Mouse (Mus musculus) heart, embryonic 10.5 days (tissue): ENCODE results near the gene Slc22a8. TPM values are rescaled to one million over a fixed set of nuclear protein-coding genes. Genes with fewer than 3 reads are reported as not detected.

Experiments
- DNase-seq: peaks from one replicate; pipeline ENCODE4 v3.0.0-alpha.2; 2017; ENCODE audit warnings: low spot score
- H3K27ac ChIP-seq: fragments of 300-500 bp; sonication (generic); 2 replicates; pipeline ENCODE4 v1.5.1; 2016; ENCODE audit warnings: mild to moderate bottlenecking
- H3K27me3 ChIP-seq: fragments of 300-500 bp; sonication (generic); 2 replicates; pipeline ENCODE4 v1.6.1; 2016; ENCODE audit warnings: mild to moderate bottlenecking; ENCODE audit not compliant: poor library complexity, insufficient read depth, severe bottlenecking
- H3K36me3 ChIP-seq: fragments of 300-500 bp; sonication (generic); 2 replicates; pipeline ENCODE4 v1.6.1; 2016; ENCODE audit warnings: mild to moderate bottlenecking, moderate library complexity
- H3K4me1 ChIP-seq: fragments of 300-500 bp; sonication (generic); 2 replicates; pipeline ENCODE4 v1.6.1; 2016; ENCODE audit warnings: mild to moderate bottlenecking
- H3K4me3 ChIP-seq: fragments of 300-500 bp; sonication (generic); 2 replicates; pipeline ENCODE4 v1.5.1; 2016; ENCODE audit warnings: mild to moderate bottlenecking, moderate library complexity
- H3K9me3 ChIP-seq: fragments of 300-500 bp; sonication (generic); 2 replicates; pipeline ENCODE4 v1.6.1; 2016; ENCODE audit warnings: mild to moderate bottlenecking, moderate library complexity
- WGBS: fragments of 180-500 bp; shearing (Covaris S2); methylation state at CpG from one replicate; pipeline ENCODE4 v1.1.7; 2016; 5-methylcytosine and 5-hydroxymethylcytosine counted together
- polyA plus RNA-seq: library from polyadenylated mRNA; unstranded; fragments of >200 nt; fragmentation: Nextera tagmentation; extraction: Ambion mirVana; gene quantifications from 2 replicates; pipeline ENCODE4 v1.2.1, GENCODE M21; 2016

Slc22a8 gene
- polyA plus RNA-seq, 1 experiment from 2014 or later = 0.48 TPM

DNA sequence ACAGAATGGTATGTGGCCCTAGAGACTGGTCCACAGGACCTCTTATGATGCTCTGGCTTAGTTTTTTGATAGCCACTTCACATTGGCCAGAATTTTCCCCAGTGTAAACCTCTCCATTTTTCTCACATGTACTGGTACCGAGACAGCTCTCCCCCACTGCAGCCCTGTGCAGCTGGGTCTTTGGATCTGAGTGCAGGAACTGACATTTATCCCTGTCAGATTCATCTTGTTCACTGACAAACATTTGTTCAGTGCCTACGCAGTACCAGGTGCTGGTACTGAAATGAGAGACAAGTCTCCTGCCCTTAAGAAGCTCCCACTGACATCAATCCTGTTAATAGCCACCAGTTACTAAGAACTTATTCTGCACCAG, 12.1 kb upstream of the Slc22a8 start:
- peak overlapping the region; percentile 56 for H3K4me3 ChIP-seq
- peaks cover 5% of the 10 kb centered on the region; the same call in 1 of the 2 replicates for H3K4me1 ChIP-seq
- no peaks in the 10 kb centered on the region for H3K9me3 ChIP-seq
- DNase-seq = no peak
- peak overlapping the region; percentile 76 for H3K27ac ChIP-seq
- WGBS = 64% methylated on average over 2 of the region's 2 CpGs
- no peaks in the 10 kb centered on the region for H3K36me3 ChIP-seq
- H3K27me3 ChIP-seq = 0 out of 2 replicates have a peak, but pooled peaks cover 5% of the 10 kb centered on the region

DNA sequence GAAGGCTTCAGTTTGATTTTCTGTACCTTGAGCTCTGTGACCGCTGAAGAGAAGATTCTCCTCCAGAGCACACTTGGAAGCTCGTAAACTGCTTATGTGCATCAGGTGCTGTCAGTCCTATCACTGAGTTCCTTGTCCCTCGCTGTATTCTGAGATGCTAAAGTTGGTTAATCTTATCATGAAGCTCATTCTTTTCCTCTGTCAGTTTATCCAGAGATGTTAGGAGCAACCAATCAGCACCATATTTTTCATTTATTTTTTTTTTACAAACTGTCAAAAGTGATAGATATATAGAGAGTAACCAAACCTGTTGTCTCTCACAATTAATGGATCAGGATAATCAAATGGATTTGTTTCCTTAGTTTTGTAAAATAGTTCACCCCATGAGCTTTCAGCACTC, 5.8 kb upstream of the Slc22a8 start:
- no peaks in the 10 kb centered on the region for H3K9me3 ChIP-seq
- no peak for DNase-seq
- no peaks in the 10 kb centered on the region for H3K4me1 ChIP-seq
- 63% methylated on average over 3 of the region's 3 CpGs for WGBS
- no peak overlapping the region for H3K27ac ChIP-seq
- no peaks in the 10 kb centered on the region for H3K36me3 ChIP-seq
- no peaks in the 10 kb centered on the region for H3K27me3 ChIP-seq
- H3K4me3 ChIP-seq = no peak overlapping the region

DNA sequence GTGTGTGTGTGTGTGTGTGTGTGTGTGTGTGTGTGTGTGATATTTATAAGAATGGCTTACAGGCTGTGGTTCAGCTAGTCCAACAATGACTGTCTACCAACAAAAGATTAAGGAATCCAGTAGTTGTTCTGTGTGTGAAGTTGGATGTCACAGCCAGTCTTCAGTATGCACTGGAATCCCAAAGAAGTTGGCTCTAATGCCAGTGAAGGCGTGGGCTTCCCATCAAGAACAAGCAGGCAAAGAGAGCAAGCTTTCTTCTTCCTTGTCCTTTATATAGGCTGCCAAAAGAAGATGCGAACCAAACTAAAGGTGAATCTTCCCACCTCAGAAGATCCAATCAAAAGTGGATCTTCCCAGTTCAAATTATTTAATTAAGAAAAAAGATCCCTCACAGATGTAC, 5.2 kb upstream of the Slc22a8 start:
- no peak for DNase-seq
- Histone ChIP-seq H3K36me3 (no peaks in the 10 kb centered on the region), H3K9me3 (no peaks in the 10 kb centered on the region), H3K27me3 (no peaks in the 10 kb centered on the region), H3K4me3 (no peak overlapping the region), H3K27ac (no peak overlapping the region), H3K4me1 (no peaks in the 10 kb centered on the region)
- WGBS = 84% methylated on average over 2 of the region's 2 CpGs

DNA sequence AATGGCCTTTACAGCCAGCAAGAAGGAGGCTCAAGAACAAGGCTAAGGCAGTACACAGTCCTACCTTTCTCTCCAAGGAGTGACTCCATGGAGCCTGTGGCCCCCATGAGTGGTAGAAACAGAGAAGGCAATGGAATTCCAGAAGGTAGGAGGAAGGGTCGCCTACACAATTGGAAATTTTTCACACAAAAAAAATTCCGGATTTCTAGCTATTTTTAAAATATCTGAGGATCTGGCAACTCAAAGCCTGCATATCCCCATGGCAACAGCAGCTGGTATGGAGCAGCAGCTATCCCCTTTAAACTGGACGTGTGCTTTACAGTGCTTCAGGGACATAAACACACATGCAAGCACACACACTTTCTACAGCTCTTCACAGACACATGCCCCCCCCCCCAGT, 4.7 kb upstream of the Slc22a8 start:
- peaks cover 4% of the 10 kb centered on the region; the same call in 1 of the 2 replicates for H3K4me1 ChIP-seq
- no peaks in the 10 kb centered on the region for H3K27me3 ChIP-seq
- H3K4me3 ChIP-seq = no peak overlapping the region
- H3K27ac ChIP-seq = no peak overlapping the region
- WGBS = 51% methylated on average over 3 of the region's 3 CpGs
- no peaks in the 10 kb centered on the region for H3K36me3 ChIP-seq
- no peak for DNase-seq
- no peaks in the 10 kb centered on the region for H3K9me3 ChIP-seq

DNA sequence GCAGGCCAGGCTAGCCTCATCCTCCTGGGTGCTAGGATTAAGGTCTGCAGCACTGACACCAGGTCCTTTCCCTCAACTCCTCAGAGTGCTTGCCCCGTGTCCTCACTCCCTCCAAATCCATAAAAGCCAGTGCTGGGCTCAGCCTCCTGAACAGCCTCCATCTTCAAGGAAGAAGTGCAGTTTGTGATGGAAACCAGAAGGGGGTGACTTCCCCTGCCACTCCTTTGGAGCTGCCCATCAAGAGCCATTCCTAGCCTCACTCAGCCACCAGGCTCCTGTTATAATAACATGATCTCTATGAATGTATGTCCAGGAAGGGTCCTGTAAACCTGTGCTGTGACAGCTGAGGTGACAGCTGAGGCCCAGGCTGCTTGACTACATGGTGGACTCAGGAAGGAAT, 3.7 kb upstream of the Slc22a8 start:
- WGBS = 68% methylated on average over 1 of the region's 1 CpGs
- H3K9me3 ChIP-seq = no peaks in the 10 kb centered on the region
- no peaks in the 10 kb centered on the region for H3K27me3 ChIP-seq
- no peak for DNase-seq
- no peaks in the 10 kb centered on the region for H3K36me3 ChIP-seq
- H3K4me3 ChIP-seq = no peak overlapping the region
- peaks cover 12% of the 10 kb centered on the region; the same call in 1 of the 2 replicates for H3K4me1 ChIP-seq
- H3K27ac ChIP-seq = no peak overlapping the region

DNA sequence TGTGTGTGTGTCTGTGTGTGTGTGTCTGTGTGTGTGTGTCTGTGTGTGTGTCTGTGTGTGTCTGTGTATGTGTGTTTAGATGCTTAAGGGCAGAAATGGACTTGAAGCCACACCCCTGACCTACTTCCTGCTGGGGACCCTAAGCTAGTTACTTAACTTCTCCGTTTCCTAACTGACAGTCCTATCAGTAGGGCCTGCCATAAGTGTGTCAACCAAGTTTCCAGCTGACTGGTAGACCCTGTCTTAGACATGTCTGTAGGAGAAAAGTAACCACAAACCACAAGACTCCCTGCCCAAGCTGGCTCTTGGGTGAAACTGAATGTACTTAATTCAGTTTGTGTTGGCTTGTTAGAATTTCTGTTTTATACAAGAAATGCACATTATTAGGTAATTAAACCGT, 1.1 kb downstream of the Slc22a8 start:
- DNase-seq = no peak
- no peak overlapping the region for H3K27ac ChIP-seq
- no peaks in the 10 kb centered on the region for H3K27me3 ChIP-seq
- peaks cover 39% of the 10 kb centered on the region for H3K4me1 ChIP-seq
- no peak overlapping the region for H3K4me3 ChIP-seq
- no peaks in the 10 kb centered on the region for H3K36me3 ChIP-seq
- 56% methylated on average over 2 of the region's 2 CpGs for WGBS
- no peaks in the 10 kb centered on the region for H3K9me3 ChIP-seq

DNA sequence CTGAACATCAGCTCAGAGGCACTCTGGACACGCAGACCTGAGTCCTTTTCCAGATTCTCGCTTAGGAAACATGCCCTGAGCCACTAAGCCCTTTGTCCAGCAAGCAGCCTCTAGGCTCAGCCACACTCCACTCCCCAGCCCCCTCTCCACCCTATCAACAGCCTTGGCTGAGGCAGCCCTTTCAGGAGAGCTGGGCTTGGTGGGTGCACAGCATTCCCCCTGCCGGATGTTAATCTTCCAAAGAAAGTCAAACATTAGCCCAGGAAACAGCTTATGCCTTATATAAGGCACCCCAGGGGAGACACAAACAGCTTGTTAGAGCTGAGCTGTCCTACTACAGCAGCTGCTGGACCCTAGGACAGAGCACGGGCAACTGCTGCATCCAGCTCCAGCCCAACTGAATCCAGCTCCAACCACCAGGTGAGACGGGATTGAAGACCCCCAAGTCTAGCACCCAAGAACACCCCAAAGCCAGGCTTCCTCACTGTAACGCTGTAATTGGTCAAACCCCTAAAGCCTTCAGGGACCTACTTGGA, 1.9 kb downstream of the Slc22a8 start:
- Histone ChIP-seq H3K4me1 (peaks cover 39% of the 10 kb centered on the region), H3K9me3 (no peaks in the 10 kb centered on the region), H3K4me3 (no peak overlapping the region), H3K27ac (peak overlapping the region; percentile 17; the same call in 1 of the 2 replicates), H3K27me3 (no peaks in the 10 kb centered on the region), H3K36me3 (no peaks in the 10 kb centered on the region)
- no peak for DNase-seq
- WGBS = 56% methylated on average over 6 of the region's 6 CpGs

DNA sequence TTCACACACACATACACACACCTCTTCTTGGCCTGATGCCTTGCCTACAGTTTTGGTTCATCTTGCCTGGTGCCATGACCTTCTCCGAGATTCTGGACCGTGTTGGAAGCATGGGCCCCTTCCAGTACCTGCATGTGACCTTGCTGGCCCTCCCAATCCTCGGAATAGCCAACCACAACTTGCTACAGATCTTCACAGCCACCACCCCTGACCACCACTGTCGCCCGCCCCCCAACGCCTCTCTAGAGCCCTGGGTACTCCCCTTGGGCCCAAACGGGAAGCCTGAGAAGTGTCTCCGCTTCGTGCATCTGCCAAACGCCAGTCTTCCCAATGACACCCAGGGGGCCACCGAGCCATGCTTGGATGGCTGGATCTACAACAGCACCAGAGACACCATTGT, 2.8 kb downstream of the Slc22a8 start:
- peak overlapping the region; percentile 72; the same call in 1 of the 2 replicates for H3K27ac ChIP-seq
- H3K4me1 ChIP-seq = peaks cover 39% of the 10 kb centered on the region
- H3K27me3 ChIP-seq = no peaks in the 10 kb centered on the region
- no peaks in the 10 kb centered on the region for H3K9me3 ChIP-seq
- H3K36me3 ChIP-seq = no peaks in the 10 kb centered on the region
- DNase-seq = no peak
- H3K4me3 ChIP-seq = no peak overlapping the region
- 80% methylated on average over 11 of the region's 11 CpGs for WGBS

DNA sequence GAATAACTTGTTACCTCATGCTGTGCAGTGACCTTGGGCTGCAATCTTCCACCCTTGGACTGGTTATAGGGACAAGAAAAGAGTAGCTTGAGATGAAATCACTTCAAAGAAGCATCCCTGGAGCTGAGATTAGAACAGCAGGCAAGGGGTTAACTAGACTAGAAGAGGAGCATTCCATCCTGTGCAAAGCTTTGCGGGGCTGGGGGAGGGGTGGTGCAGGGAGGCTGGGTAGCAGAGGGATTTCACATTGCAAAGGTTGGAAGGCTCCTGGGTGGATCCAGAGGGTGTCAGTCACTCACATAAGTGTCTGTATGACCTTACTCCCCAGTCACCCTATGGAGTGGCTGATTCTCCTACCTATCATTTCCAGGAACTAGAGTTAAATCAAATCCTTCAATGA, 3.5 kb downstream of the Slc22a8 start:
- Histone ChIP-seq H3K4me3 (no peak overlapping the region), H3K4me1 (peaks cover 39% of the 10 kb centered on the region), H3K27me3 (no peaks in the 10 kb centered on the region), H3K36me3 (no peaks in the 10 kb centered on the region), H3K9me3 (no peaks in the 10 kb centered on the region), H3K27ac (peak overlapping the region; percentile 72)
- WGBS = 4% methylated on average over 1 of the region's 1 CpGs
- DNase-seq = no peak

DNA sequence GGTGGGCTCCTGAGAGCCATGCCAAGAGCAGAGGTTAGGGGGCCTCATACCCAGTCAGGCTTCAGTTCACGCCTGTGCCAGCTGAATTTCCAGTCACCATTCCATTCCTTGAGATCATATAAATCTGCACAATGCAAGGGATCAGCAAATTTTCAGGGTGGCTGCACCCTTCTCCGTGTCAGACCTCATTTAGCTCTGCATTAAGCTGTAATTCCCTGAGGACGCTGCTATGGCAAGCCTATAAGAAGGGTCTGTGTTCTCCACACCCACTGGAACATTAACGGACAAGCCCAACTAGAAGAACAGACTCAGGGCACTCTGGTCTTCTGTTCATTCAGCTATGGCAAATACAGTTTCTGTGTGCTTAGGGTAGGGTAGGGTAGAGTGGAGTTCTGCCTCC, 6.2 kb downstream of the Slc22a8 start:
- H3K36me3 ChIP-seq = no peaks in the 10 kb centered on the region
- no peak overlapping the region for H3K4me3 ChIP-seq
- H3K27ac ChIP-seq = 0 out of 2 replicates have a peak overlapping the region, but pooled peaks have one; percentile 44
- peaks cover 44% of the 10 kb centered on the region for H3K4me1 ChIP-seq
- WGBS = 79% methylated on average over 4 of the region's 4 CpGs
- DNase-seq = no peak
- no peaks in the 10 kb centered on the region for H3K9me3 ChIP-seq
- H3K27me3 ChIP-seq = no peaks in the 10 kb centered on the region

DNA sequence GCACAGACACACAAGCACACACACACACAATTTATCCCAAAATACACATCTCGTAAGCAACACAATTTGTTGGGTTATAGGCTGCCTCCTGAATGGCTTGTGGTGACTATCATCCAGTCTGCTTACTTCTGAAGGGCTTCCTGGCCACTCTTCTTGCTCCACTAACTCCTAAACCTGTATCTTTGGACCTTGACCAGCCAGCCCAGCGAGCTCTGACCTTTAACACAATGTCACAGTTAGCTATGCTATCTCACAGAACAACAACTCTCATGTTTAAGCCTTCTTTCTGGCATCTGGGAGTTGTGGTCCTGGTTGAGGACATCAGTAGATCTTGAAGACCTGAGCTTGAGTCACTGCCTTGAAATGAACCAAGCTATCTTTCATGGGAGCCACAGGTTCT, 8.2 kb downstream of the Slc22a8 start:
- no peak overlapping the region for H3K4me3 ChIP-seq
- DNase-seq = no peak
- 0 out of 2 replicates have a peak overlapping the region, but pooled peaks have one; percentile 11 for H3K27ac ChIP-seq
- 77% methylated on average over 2 of the region's 2 CpGs for WGBS
- no peaks in the 10 kb centered on the region for H3K9me3 ChIP-seq
- peaks cover 32% of the 10 kb centered on the region for H3K4me1 ChIP-seq
- no peaks in the 10 kb centered on the region for H3K36me3 ChIP-seq
- H3K27me3 ChIP-seq = no peaks in the 10 kb centered on the region

DNA sequence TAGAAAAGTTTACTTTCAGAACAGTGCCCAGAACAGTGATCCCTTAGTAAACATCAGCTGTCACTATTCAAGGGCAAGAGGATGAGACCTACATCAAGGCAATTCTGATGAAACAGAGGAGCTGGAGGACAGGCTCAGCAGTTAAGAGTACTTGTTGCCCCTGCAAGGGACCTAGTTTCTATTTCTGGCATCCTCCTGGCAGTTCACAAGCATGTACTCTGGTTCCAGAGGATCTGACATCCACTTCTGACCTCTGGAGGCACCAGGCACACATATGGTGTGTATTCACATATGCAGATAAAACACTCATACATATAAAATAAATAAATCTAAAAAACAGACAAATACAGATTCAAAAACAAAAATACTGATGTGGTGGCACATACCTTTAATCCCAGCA, 10.9 kb downstream of the Slc22a8 start:
- H3K27ac ChIP-seq = peak overlapping the region; percentile 75
- H3K27me3 ChIP-seq = no peaks in the 10 kb centered on the region
- H3K36me3 ChIP-seq = no peaks in the 10 kb centered on the region
- H3K4me1 ChIP-seq = peaks cover 23% of the 10 kb centered on the region
- no peak for DNase-seq
- no peak overlapping the region for H3K4me3 ChIP-seq
- H3K9me3 ChIP-seq = no peaks in the 10 kb centered on the region

DNA sequence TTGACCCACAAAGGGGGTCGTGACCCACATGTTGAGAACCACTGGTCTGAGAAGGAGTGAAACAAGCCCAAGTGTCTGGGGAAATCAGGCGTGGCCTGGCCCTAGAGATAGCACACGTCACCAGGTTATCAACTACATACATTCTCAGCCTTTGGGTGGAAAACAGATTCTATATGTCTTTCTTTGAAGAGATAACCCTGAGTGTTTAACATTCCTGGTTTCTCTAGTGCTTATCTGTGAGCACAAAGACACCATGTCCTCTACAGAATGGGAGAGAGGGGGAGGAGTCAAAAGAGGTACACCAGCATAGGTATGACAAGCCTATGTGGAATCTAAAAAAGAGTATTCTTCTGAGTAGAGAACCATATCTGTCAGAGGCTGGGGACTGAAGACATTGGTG, 11.9 kb downstream of the Slc22a8 start:
- no peaks in the 10 kb centered on the region for H3K36me3 ChIP-seq
- peak; percentile 88 for DNase-seq
- no peak overlapping the region for H3K4me3 ChIP-seq
- no peaks in the 10 kb centered on the region for H3K9me3 ChIP-seq
- H3K4me1 ChIP-seq = peaks cover 23% of the 10 kb centered on the region
- 25% methylated on average over 3 of the region's 3 CpGs for WGBS
- H3K27me3 ChIP-seq = no peaks in the 10 kb centered on the region
- H3K27ac ChIP-seq = no peak overlapping the region; the same call in 1 of the 2 replicates
